Mouse (Mus musculus) thymus, adult 2 months (tissue): ENCODE data around the gene Tarm1.

Source experiments
- CTCF ChIP-seq: fragments of 200-500 bp; IDR thresholded peaks from 2 replicates; pipeline ENCODE4 v1.5.1; 2012; ENCODE audit warnings: mild to moderate bottlenecking, control low read depth, low read length, moderate library complexity, borderline replicate concordance; ENCODE audit not compliant: control insufficient read depth, poor library complexity, insufficient read depth; ENCODE audit errors: extremely low read depth
- POLR2A ChIP-seq: fragments of 200-500 bp; IDR thresholded peaks from 2 replicates; pipeline ENCODE4 v1.6.1; 2012; ENCODE audit warnings: mild to moderate bottlenecking, low read length, control low read depth, moderate library complexity; ENCODE audit not compliant: control insufficient read depth, poor library complexity, insufficient read depth; ENCODE audit errors: extremely low read depth

DNA sequence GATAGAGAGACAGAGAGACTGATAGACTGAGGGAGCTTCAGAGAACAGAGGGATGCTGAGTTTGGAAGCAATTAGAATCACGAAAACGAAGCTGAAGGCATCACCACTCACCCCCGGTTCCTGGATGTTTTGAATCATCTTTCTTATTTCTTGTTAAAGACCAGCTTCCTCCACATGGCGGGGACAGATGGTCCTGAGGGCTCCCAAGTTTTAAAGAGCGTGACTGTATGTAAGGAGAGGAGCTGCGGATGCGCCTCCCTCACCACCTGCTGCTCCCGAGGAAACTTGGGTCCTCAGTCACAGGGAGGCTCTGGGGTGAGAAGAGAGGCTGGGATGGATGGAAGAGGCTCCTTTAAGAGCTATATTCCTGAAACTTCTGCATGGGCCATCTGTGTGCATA lies 42.2 kb downstream of the Tarm1 start:
- no peak for TF ChIP-seq CTCF
- TF ChIP-seq POLR2A: no peak
